Mouse (Mus musculus): ENCODE results near the gene Kdelc1.

The Kdelc1 gene

GRCm38 (mm10) chr1:44118239-44119054 is at the start of gene Kdelc1, which contains the start of gene Bivm:
Kdelc1 (minus strand) TSS chr1:44118808.
Bivm (plus strand) TSS chr1:44118957.
- peak; percentile 86 to 93 for DNase-seq

GRCm38 (mm10) chr1:44167859-44168383 is 49.3 kb upstream of the Kdelc1 start:
- no peak for DNase-seq

GRCm38 (mm10) chr1:44162389-44162788 is 43.8 kb upstream of the Kdelc1 start:
- no peak for DNase-seq

- DNase-seq: no peak
These were observed 43.2 kb upstream of the Kdelc1 start for GRCm38 (mm10) chr1:44161818-44162217.

GRCm38 (mm10) chr1:44158317-44158716 is 39.7 kb upstream of the Kdelc1 start:
- DNase-seq: no peak

GRCm38 (mm10) chr1:44155287-44155686 is 36.7 kb upstream of the Kdelc1 start:
- DNase-seq: no peak

GRCm38 (mm10) chr1:44148706-44149105 is 30.1 kb upstream of the Kdelc1 start:
- DNase-seq: no peak

- peak; percentile 83 to 89 for DNase-seq
These were observed 29.2 kb upstream of the Kdelc1 start, which contains the start of gene Ercc5 for GRCm38 (mm10) chr1:44147563-44148381. Ercc5 (plus strand) TSS chr1:44147744.

GRCm38 (mm10) chr1:44142747-44143146 is 24.1 kb upstream of the Kdelc1 start:
- DNase-seq: no peak

- no peak for DNase-seq
These were observed 21.6 kb upstream of the Kdelc1 start for GRCm38 (mm10) chr1:44140232-44140631.

- DNase-seq: no peak
These were observed 11.4 kb upstream of the Kdelc1 start for GRCm38 (mm10) chr1:44129929-44130581.

- DNase-seq: no peak
These were observed 7.0 kb upstream of the Kdelc1 start for GRCm38 (mm10) chr1:44125590-44125989.

- no peak for DNase-seq
These were observed 3.6 kb upstream of the Kdelc1 start for GRCm38 (mm10) chr1:44122256-44122655.

GRCm38 (mm10) chr1:44120074-44120406 is 1.4 kb upstream of the Kdelc1 start:
- no peak for DNase-seq

GRCm38 (mm10) chr1:44119201-44120073 is 829 bp upstream of the Kdelc1 start:
- DNase-seq: peak; percentile 89 to 92

GRCm38 (mm10) chr1:44117571-44117970 is 1.0 kb downstream of the Kdelc1 start:
- no peak for DNase-seq

GRCm38 (mm10) chr1:44102939-44103338 is 15.7 kb downstream of the Kdelc1 start:
- DNase-seq: peak in 1 of 2 experiments; percentile 7

GRCm38 (mm10) chr1:44102259-44102717 is 16.3 kb downstream of the Kdelc1 start, which contains the start of gene Tex30:
Tex30 (minus strand) TSS chr1:44102441.
- peak; percentile 95 to 97 for DNase-seq

GRCm38 (mm10) chr1:44101448-44102225 is 17.0 kb downstream of the Kdelc1 start:
- peak; percentile 33 to 60 for DNase-seq

- peak; percentile 67 to 72 for DNase-seq
These were observed 54.0 kb downstream of the Kdelc1 start for GRCm38 (mm10) chr1:44064625-44065024.

- no peak for DNase-seq
These were observed 55.2 kb downstream of the Kdelc1 start for GRCm38 (mm10) chr1:44063439-44063838.

All from kidney, postnatal 4 days (tissue).